Mouse (Mus musculus) cerebellum, adult 9-10 months (tissue): ENCODE results near the gene Upk3a.
A peak's percentile ranks its signal among the peaks of the same experiment; 100 is the strongest.

Source experiments
- DNase-seq: peaks from one replicate; pipeline ENCODE4 v3.0.0; 2022

Gene Upk3a

DNA sequence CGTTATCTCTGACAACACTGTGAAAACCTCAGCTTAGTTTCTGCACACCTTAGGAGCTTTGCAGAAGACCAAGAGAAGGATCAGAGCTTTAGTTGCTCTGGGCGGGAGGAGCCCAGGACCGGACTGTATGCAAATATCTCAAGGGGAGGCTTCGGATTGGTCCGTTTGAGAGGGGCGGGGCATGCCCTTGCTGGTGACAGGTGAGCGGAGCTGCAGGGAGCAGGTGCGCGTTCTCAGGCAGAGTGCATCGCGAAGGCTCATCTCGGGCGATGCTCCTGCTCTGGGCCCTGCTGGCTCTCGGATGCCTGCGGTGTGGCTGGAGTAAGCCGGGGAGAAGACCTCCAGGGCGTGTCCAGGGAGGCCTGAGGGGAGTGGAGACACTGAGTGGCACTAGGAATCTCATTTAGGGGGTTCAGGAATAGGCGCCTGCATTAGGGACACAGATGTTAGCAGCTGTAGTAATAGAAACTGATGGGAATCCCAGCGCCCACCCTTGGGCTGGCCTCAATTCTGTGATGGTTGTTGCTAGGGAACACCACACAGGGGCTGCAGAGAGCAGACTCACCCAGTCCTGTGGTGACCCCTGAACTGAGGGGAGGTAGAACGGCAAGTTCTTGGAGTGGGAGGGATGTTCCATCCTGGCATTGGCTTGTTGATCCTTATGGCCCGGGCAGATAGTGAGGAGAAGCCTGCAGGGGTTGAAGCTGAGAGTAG lies at the start of gene Upk3a:
Upk3a (plus strand) TSS at position 191 of the 714 bp plus-strand sequence.
- no peak for DNase-seq

DNA sequence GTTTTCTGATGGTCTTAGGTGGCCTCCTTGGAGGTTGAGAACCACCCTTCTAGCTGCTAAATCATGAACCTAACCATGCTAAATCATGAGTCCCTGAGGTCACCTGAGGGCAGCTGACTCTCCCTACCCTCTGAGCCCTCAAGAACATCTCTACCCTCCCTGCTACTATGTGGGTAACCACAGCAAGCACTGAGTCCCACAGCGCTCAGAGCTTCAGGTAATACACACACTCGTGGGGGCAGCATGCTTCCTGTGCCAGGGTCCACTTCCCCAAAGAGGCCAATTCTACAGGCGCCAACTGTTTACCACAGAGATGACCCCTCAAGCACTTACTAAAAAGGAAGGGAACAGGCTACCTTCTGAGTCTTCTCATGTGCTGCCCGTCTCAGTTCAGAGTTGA lies 48.4 kb upstream of the Upk3a start:
- DNase-seq, result no peak

DNA sequence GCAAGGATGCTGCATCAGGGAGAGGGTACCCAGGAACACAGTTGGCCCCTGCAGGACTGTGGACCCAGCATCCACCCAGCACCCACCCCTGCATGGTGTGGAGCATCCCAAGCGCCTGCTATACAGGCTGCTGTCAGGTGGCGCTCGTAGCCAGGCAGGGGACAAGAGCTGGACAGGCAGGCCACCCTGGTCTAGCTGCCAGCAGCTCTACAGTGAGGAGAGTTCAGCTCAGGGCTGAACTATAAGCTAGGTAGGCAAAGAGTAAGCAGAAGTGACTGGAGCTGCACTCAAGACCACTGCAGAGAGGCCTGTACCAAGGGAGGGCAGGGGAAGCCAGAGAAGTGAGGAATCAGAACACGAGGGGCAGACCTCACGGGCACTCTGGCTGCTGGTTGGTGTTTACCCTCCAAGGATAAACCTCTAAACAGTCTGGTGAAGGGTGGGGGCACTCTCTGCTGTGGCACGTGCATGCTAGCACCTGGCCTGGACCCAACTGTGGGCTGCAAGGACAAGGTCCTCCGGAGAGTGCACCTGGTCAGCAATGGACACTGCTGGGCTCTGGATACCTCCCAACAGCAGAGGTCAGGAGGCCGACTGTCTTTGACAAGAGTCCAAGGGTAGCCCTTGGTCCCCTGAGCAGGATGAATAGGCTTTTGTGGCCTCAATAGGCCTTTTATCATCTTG lies 43.9 kb upstream of the Upk3a start:
- DNase-seq, result peak; percentile 67

DNA sequence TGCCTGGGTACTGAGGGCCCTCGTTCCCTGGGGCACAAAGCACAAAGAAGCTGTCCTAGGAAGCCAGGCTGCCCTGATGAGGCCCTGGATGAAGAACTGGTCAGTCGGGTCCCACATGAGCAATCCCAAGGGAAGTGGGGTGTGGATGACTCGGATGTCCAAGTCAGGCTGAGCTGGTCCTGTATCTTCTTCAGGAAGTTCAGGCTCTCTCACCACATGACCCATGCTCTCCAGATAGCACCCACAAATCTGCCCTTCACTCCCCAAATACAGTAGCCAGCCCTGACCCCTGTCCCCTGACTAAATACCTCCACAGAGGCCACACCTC lies 43.4 kb upstream of the Upk3a start:
- DNase-seq, result no peak

DNA sequence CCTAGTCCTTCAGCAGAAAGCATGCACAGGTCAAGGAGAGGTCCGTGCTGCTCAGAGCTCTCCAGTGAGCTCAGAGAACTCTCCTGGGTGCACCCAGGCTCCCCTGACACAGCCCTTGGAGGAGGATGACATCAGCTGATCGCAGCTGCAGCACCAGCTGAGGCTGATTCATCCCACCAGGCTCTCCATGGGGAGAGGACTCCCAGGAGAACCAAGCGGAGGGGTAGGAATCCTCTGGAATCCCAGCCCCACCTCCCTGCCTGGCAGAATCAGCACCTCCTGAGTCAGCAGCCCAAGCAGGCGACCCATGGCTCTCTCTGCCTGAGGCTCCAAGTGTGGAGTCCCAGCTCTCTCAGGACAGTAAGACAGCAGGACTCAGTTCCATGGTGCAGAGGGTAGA lies 41.2 kb upstream of the Upk3a start:
- no peak for DNase-seq

DNA sequence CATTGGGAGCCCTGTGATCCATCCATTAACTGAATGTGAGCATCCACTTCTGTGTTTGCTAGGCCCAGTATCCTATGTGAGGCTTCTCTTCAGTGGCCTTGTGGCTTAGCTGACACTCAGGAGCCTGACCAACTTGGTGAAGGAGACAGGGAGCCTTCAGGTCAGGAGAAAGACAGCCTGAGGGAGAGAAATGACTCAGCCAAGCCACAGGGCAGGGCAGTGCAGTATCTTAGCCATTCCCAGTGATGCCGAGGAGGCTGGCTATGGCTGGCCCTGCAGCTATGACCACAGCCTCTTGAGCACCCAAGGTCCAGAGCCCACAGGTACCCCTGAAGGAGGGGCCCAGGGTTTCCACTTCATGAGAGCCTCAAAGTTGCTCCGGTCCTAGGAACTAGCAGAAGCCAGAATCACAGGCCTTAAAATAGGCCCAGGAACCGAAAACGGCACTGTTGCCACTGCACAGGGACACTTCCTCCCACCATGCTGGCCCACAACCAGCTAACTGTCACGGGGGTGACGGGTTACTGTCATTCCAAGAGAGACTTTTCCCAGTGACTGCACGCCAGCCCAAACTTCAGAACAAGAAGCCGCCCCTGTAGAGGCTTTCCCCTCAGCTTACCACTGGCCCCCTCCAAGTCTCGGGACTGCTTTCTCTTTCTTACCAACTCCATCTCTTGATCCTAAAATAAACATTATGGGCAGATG lies 35.2 kb upstream of the Upk3a start:
- DNase-seq, result no peak

DNA sequence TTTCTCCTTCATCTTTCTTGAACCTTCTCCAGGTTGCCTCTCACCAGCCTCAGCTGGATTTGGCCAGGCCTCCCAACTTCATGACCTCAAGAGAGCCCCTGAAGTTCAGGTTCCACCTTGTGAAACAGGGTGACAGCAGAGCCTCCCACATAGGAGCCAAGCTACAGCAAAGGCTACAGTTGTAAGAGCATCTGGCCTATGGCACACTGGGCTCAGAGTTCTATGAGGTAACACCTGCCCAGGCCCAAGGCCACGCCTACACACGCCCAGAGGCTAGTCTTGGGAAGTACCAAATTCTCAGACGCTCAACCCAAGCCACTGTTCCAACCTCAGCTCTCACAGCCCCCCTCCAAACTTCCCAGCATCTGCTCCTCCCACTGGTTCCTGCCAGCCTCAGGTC lies 34.1 kb upstream of the Upk3a start:
- no peak for DNase-seq

DNA sequence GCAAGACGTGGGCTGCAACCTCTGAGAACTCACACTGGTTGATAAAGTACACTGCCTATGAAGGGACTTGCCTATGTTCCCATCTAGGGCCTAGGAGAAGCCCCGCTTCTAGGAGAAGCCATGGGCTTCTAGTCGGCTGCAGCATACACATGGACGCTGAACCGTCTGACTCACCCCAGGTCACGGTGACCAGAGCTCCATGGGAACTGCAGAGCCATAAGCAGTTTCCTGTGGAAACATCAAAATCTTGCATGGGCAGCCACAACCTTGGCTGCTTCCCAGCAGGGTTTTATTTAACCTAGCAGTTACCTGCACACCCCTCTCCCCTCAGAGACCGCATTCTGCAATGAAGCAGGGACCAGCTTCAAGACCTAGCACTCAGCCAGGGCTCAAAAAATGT lies 33.2 kb upstream of the Upk3a start:
- DNase-seq, result no peak

DNA sequence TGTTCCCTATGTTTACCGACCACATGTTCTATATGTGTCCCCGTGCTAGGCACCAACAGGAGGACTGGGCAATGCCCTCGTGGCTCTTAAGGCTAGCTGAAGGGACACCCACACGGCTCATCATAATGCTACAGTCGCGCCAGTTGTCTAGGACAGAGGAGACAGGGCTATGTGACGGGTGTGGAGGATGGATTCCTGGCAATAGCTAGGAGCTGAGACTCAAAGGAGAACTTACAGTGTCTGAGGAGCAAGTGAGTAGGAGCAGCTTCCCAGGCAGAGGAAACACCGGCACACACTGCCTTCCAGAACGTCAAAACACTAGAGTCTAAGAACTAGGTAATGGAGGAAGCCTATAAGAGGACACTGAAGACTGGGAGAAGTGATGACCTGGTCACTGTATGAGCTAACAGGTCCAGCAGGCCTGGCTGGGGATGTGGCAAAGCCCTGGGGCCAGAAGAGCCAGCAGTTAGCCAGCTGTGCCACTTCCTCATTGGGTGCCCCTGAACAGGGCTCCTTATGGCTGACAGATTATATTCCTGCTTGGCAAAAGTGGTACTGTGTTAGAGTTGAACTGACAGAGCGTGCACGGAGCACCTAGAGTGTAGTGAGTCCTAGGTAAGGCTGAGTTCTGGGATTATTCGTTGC lies 31.3 kb upstream of the Upk3a start:
- DNase-seq, result no peak

DNA sequence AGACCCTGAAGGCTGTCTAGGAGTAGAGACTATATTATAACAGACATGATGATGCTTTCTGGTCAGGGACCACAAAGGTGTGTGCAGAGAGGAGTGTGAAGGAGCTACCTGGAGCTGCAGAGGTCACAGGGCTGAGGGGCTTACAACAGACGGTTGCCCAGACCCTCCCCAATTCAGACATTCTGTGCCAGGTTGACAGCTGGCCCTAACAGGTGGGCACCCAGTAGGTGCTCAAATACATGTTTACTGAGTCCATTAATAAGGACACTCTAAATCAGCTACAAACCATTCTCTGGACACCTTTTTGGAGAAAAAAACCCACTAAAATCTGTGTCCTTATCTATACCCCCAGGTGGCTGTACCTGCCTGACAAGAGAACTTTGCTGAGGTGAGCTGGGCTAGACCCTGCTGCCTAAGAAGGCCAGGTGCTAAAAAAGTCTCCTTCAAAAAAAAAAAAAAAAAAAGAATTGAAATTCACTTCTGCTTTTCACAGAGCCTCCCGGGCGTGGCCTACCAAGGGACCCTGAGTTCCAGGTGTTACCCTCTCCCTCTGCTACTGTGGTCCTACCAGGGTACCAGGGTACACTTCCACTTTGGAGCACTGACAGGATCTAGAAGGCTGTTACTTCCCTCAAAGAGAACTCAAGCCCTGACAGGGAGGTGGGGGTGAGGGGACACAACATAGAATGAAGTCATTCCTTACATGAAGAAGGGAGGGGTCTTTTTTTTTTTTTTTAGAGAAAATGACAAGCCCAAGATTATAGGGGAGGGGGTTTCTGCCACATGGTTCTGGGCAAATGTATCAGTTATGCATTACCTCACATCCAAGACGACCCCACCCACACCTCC lies 30.5 kb upstream of the Upk3a start:
- peak; percentile 34 for DNase-seq

DNA sequence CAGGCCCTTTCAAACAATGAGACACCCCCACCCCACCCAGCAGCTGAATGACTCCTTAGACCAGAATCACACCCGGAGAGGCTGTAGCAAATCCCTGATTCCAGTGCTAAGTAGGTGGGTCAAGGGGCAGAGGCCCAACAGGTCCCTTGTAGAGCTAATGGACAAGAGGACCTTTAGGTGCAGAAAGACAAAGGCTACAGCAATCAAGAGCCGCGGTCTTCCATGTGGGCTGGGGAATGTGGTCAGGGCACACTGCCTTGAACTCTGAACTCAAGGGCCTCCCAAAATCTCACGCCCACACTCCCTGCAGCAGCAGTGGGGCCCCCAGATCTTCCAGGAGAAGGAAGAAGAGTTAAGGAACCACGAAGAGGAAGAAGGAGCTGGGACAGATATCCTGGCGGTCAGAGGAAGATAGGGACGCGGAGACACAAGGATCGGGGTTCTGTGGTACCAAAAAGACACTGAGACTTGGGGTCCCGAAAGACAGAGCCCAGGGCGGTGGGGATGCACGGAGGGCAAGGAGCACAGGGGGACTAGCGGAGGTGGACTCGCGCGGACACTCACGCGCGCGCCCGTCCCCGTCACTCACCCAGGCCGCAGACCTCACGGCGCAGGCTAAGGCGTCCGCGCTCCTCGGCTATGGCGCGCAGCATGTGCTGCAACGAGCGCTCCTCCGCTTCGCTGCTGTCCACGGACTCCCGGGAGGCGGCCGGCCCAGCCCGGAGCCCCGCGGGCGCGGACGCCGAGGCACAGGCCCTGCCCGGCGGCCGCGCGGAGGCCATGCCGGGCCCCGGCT lies 29.7 kb upstream of the Upk3a start:
- peak; percentile 55 for DNase-seq

DNA sequence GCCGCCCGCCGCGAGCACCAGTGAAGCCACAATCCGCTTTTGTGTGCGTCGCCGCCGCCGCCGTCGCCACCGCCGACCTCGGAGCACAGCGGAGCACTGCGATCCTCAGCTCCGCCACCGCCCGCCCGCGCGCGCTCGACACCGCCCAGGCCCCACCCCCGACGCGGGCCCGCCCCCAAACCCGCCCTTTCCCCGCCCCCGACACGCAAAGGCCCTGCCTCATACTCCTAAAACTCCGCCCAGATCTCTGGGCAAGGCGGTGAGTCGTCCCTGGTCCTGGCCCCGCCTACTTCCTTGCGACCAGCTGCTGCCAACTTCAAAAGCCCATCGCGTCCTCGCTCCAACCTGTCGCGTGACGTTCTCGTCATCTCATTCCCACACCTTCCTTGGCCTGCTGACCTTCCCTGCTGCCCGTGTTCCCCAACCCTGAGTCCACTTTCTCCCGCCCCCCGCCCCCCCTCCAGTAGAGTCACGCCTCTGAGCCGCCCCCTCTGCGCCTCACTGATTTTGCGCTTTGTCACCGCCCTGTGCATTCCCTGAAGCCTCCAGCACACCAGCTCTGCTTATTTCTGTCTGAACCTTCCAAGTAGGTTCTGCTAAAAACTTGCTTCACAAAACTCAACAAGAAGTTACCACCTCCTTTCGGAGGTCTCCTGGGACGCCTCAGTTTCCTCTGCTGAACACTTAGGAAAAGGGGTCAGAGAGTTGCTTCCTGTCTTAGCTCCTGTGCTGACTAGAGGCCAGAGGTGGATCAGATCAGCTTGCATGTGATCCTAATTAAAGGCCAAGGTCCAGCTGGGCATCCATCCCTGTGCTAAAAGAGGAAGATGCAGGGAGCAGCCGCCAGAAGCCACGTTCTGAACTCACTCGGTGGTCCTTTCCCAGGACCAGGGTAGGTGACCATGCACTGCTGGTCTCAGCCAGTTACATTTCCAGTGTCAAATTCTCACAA lies 28.8 kb upstream of the Upk3a start, which contains the start of gene 5031439G07Rik:
5031439G07Rik (minus strand) TSS at position 678 of the 952 bp plus-strand sequence.
- DNase-seq, result peak; percentile 88

DNA sequence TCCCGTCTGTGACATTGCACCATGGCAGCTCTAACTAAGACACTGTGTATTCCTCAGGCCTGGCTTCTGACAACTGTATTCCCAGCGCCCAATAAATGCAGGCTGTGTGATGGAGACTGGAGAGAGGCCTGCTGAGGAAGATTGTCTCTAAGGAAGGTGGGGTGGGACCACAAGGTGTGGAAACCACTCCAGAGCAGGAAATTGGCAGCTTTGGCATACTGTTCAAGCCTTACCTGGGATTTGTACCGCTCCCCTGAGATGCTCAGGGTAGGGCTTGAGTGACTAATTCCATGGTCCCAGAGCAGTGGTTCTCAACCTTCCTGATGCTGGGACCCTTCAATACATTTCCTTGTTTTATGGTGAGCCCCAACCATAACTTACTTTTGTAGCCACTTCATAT lies 27.8 kb upstream of the Upk3a start:
- DNase-seq, result no peak

DNA sequence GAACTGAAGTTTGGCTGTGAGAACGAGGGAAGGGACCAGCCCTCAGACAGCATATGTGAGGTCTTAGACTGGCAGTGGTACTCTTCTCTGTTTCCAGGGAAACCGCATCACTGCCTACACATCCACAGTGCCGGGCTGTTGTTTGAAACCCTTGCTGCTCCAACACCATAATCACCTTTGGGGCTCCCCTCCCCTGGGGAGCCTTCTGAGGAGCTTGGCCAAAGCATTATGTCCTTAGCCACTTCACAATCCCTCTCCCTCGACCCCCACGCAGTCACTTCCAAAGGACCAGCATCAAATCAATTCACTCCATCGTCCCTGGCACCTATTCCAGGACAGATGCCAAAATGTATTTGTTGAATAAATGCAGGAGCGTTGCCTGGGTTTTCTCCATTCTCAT lies 27.2 kb upstream of the Upk3a start:
- no peak for DNase-seq

DNA sequence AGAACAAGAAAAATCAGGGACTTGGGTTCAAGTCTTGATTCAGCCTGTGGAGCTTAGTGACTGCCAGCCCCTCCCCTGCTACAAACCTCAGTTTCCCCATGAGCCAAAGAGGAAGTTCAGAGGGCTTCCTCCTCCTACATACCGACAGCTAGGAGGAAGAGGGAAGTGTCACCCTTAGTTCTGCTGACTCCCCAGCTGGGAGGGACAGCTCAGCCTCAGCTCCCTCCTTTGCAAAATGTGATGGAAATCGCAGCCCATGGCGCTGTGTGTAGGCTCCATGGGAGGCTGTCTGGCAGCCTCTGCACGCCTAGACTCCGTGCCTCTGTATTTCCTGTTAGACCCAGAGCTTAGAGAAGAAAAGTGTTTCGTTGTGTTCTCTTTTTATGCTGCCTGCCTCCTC lies 22.4 kb upstream of the Upk3a start:
- no peak for DNase-seq

DNA sequence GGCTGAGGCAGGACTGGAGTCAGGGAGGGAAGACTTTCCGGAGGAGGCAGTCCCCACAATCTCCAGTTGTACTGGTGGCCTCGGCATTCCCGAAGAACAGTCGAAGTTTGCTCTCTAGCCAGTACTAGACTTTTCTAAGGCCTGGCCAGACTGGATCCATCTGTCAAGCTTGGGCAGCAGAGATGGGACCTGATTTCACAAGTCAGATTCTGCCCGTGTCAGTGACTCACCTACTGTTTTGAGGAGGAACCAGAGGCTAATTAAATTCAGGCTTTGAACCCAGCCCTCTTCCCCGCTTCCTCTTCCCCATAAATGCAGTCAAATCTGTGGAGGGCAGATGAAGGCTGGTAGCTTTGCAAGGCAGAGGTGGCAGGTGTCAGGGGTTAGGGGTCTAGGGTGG lies 21.9 kb upstream of the Upk3a start:
- no peak for DNase-seq

DNA sequence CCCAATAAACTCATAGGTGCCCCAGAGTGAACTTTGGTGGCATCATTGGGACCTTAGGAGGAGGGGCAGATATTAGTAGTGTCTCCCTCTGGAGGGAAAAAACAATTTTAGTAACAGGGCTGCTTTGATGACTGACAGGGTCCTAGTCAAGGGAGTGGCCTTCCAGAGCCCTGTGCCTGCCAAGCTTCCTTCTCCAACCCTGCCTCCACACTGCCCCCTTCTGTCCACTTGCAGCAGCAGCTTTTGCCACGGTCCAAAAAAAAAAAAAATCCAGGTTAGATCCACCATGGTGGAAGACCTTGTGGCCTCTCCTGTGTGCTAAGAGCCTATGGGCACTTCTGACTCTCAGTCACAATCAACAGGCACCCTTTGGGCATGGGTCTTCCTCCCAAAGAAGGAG lies 21.0 kb upstream of the Upk3a start:
- no peak for DNase-seq

DNA sequence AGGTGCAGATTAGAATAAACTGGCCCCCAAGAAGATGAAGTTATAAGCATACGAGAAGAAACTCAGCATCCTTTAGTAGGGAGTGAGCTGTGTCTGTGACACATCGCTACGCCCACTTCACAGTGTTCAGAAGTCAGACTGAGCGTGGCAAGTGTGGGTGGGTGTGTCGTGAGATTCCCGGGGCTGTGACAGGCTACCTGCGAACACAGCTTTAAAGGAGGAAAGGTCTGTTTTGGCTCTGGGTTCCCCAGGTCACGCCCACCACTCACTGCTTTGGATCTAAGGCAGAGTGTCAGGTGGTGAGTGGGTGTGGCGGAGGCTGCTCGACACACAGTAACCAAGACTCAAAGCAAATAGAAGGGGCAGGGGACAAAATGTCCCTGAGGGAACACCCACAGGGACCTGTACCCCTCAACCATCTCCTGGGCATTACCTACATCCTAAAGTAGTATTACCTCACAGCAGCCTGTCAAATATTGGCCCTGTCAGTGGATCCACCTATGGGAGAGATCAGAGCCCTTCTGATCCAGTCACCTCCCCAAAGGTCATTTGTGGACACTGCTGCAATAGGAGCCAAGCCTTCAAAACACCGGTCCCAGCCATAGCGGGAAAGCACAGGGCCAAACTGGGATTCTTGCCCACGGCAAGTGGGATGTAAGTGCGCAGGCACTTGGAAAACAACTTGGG lies 19.0 kb upstream of the Upk3a start:
- DNase-seq, result no peak

DNA sequence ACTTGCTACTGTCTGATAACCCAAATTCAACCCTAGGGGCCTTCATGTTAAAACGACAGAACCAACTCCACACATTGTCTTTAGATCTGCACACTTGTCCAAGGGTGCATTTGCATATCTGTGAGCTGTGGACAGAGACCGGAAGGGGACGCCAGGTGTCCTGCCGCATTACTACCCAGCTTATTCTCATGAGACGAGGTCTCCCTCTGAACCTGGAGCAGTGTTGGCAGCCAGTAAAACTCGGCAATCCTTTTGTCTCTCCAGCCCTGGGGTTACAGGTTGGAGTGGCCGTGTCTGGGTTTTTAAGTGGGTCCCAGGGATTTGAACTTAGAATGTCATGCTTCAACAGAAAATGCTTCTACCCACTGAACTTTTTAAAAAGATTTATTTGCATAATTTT lies 17.0 kb upstream of the Upk3a start:
- DNase-seq, result no peak
